Mouse (Mus musculus): ENCODE data around the gene Gmpr2.
A peak's percentile ranks its signal among the peaks of the same experiment; 100 is the strongest.

Gmpr2 gene

DNA sequence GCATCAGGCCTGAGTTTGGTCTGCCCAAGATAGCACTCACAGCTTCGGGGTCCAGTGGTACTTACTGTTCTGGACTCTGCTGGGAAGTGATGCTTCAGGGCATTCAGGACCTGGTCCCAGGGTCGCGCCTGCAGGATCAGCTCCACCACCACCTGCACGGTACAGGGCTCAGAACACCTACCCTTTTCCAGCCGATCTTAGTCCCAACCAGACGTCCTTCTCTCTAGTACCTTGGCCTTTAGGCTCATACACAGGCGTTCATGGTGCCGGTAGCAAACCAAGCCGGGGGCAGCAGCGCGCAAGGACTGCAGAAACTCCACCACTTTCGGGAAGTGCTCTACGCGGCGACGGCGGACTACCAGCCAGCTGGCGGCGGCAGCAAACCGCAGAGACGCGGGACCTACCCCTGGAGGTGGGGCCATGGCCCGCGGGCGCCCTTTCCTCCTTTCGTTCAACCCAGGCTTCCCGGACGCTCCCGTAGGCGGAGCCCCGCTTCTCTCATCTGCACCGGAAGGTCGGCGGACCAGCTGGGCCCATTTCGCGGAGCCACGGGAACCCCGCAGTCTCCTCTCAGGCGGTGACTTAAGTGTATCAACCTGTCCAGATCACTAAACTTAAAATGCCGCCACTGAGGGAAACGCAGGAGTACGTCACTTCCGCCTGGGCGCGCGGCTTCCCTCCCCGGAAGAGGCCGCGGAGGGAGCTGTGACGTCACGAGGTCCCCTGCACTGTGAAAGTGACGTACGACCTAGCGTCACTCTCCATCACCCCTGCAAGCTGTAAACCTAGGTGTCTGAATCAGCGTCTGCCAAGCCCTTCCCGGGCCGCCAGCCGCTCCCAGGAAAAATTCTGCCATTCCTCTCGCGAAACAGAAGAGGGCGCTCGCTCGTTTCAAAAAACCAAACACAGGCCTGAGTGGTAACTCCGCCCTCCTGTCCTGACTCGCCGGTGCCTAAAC is 9.7 kb downstream of the Gmpr2 start, which contains the start of gene Tinf2:
Gene Tinf2, minus strand, starts transcription at position 661 of the 958 bp plus-strand sequence.
- peak; percentile 93 for DNase-seq

DNA sequence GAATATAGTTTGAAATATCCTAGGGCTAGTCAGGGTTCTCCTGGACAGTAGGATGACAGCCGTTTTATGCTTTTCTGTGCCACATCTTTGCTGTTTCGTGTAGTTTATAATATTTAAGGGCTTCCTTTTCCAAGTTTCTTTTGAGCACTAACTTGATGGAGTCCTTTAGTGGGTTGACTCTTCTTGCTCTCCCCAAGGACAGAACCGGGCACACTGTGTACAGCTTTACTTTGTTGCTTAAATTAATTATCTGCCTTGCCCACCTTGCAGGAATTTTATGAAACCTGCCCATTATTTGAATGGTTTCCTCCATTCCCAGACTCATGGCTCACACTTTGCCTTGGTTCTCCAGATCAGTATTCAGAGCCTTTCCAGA is 10.4 kb downstream of the Gmpr2 start:
- DNase-seq = no peak

DNA sequence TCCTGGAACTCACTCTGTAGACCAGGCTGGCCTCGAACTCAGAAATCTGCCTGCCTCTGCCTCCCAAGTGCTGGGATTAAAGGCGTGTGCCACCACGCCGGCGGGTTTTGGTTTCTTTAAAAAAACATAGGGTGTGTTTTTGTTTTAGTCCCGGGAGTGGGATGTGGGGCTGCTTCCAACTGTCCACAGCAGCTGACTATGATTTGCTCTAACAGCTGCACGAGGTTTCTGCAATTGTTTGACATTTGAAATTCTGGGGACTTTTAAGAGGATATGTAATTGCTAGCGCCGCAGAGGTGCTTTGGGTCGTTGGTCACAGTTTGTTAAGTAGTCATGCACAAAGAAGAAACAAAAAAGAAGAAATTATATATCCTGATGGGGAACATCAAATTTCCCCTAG is 17.7 kb downstream of the Gmpr2 start:
- no peak for DNase-seq

DNA sequence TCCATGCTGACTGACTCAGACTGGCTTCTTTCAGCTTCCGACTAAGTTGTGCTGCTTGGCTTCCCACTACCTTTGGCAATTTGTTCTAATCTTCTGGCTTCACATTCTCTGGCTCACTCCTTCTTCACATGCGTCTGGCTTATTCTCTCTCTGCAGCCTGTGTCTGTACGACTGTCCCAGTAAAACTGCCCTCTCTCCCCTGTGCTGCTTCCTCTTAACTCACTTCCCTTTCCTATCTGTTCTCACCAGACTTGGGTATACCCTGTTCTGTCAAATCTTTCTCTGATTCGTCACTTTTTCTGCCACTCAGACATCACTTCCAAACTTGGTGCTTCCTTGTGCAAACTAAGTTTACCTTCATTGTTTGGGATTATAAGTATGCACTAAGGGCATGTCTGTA is 25.5 kb downstream of the Gmpr2 start:
- no peak for DNase-seq

DNA sequence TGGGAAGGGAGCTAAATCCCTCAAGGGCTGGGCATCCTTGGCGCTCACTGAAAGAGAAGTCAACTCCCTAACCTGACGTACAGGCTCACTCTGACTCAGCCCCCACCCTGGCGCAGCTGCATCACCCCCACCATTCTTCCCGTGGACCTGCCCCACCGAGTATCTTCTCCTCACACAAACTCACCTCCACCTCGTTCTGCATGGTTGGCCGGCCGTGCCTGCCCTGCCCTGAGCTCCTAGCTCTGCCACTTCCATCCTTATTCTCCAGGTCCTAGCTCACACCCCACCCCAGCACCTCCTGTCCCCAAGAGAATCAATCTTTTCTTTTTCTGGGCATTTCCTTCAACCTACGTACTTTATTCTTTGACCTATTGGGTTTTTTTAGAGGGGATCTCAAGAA is 29.4 kb downstream of the Gmpr2 start:
- no peak for DNase-seq

DNA sequence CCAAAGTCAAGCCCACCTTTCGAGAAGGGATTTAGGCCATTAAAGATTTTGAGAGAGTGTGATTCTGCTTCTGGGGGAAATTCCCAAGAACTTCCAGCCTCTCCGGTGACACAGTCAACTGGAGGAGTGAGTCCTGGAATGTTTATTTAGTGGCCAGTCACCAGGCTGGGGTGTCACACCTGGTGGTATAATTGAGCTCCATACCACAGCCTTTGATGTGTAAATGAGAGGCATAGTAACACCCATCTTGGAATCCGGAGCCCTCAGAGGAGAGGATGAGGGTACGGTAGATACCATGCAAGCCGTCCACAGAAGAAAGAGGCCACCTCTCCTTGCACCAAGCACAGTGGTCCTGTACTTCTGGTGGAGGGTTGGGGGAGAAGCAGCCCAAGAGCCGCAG is 31.0 kb downstream of the Gmpr2 start:
- no peak for DNase-seq

DNA sequence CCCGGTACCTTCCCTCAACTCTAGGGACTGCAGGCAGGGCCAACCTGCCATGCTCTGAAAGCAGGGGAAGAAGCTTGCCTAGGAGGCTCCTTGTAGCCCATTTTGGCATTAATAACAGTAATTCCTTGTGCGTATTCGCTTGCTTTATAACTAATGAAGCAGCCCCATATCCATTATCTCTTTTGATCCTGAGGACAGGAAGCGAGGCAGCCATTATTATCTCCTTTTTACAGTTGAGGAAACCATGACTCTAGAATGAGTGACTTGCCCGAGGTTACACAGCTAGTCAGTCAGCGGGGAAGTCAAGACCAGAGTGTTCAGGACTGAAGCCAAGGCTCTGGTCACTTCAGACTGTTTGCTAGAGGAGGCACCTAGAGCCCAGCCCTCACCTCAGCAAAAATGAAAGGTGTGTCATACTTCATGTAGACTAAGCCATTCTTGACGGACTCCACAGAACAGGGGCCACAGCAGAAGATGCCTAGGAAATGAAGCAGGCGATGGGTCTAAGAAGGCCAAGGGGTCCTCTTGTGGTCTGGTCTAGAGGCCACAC is 34.4 kb downstream of the Gmpr2 start:
- DNase-seq = no peak

DNA sequence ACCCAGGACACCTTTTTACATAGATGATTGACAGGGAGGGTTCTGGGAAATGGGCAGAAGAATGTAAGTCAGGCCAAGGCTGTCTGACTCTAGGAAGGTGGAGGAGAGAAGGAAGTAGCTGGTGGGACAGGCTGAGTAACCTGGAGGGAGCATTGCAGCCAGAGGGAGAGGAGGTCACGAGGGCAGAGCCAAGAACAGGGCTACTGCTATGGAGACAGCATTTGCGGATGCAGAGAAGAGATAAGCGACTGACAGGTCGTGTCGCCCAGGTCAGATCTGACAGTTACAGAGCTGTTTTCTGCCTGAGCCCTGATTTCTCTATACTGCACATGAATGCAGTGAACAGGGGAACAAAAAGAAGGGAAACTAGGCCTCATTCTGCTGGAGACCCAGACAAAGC is 35.7 kb downstream of the Gmpr2 start:
- DNase-seq = no peak

DNA sequence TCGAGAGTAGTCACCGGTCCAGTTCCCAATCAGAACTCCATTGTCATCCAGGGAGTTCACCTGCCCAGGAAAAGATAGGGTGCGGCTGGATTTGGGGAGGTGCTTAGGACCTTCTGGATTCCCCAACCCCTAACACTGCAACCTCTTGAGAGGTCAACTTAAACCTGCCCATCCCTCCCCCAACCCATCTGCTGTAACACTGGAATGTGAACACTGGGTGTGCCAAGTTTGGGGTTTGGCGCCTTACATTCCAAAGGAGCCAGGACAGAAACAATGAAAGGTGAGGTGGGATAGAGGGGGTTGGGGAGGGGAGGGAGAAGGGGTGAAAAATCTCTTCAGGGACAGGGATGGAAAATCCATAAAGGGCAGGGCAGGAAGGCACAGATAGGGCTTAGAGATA is 37.8 kb downstream of the Gmpr2 start:
- DNase-seq = no peak

DNA sequence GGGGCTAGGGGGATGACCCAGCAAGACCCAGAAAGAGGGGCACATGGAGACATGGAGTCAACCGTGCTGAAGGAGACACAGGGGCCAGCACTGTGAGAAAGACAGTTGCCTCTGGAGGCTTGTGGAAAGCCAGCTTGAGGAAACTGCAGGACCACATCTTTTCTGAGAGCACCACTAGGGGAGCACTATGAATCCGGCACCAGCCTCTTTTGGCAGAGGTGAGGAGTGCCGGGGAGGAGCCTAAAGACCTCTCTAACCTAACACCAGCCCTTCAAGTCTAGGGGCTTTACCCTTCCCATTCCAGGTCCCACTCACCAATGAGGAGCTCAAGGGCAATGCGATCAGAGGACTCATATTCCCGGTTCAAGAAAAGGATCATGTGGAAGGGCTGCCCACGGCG is 40.0 kb downstream of the Gmpr2 start:
- DNase-seq = no peak

DNA sequence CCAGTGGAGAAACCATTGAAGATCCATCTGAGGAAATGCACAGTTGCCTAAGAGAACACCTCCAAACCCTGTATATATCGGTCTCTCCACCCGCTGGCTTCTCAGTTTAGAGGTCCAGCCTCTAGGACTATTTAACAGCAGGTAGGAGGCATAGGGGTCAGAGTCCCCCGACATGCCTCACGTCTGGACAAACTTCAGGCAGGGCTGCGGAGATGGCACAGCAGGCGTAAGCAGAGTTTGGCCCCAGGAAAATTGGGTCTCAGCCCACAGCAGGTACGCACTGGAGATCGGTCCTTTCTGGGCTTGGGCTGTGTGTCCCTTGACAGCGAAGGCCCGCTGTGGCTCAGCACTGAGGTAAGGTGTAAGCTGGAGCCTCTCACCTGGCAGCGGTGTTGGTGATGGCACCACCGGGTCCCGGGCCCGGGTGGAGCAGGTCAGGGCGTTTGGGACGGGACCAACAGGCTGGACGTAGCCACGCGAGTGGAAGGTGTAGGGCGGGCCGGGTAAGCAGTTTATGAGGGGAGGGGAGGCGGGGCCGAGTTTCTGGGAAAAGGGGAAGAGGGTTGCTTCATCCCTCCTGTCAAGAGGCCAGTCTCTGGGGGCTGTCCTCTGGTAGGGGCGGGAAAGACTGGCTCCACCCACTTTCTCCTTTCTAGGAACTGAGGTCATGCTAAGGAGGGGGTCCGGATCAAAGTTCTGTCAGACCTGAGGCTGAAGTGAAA is 41.4 kb downstream of the Gmpr2 start:
- no peak for DNase-seq

DNA sequence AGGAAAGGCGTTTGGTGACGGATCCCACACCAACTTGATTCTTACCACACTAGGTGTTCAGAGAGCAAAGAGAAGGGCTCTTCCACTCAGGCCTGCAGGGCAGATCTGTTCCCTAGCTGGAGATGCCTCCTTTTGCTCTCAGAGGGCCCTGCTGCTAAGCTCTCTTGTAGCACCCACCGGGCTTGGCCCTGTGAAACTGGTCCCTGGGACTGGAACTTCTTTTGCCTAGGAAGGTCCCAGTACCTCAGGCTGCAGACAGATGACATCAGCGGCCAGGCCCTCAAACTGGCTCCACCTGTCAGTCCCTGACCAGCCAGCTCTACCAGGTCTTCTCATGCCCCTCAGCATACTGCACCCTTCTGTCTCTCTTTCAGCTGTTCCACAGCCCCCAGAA is 42.0 kb downstream of the Gmpr2 start, which contains the start of gene Tgm1:
Gene Tgm1, minus strand, starts transcription at position 198 of the 394 bp plus-strand sequence.
- DNase-seq = no peak

DNA sequence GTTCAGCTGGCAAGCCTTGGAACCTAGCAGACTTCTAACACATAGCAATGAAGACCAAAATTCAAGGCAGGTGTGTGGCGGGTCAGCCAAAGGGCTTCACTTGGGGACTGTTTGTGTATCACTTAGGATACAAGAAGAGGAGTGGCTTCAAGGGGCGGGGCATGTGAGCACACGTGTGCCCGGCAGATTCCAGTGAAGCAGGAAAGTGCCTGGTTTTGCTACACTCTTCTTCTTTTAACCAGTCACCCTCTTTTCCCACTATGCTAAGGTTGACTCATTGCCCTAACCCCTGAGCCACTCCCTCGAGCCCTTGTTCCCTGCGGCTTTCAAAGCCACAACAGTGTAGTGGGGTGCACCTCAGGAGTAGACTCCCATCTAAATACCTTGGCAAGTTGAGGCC is 43.2 kb downstream of the Gmpr2 start:
- DNase-seq = no peak

DNA sequence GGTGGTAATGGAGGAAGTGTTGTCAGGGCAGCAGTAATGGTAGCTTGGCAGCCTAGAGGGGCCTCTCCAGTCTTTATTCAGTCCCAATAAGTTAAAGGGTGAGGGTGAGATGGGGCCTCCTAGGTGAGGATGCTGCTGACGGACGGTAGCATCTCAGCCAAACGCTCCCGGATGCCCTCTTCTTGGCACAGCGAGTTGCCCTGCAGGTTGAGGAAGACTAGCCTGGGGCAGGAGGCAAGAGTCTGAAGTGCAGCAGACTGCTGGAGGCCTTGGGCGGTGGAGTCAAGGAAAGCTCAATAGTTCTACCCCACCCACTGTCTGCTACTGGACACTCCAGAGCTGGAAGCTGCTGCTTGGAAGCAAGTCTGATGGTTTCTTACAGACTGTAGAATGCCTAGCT is 44.5 kb downstream of the Gmpr2 start:
- no peak for DNase-seq

DNA sequence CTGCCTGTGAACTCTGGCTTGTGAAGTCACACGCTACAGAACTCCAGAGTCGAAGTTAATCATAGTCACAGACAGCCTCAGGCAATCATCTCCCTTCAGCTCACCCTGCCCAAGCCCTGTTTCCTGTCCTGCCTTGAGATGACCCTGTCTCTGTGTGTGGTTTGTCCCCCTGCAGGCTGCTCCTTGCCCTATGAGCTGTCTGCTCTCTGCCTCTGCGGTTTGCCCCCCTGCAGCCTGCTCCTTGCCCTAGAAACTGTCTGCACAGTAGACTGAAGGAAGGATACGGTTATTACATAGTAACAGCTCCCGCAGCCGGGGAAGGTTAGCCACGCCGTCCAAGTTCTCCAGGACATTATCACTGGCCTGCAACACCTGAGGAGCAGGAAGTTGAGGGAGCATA is 45.1 kb downstream of the Gmpr2 start:
- no peak for DNase-seq

DNA sequence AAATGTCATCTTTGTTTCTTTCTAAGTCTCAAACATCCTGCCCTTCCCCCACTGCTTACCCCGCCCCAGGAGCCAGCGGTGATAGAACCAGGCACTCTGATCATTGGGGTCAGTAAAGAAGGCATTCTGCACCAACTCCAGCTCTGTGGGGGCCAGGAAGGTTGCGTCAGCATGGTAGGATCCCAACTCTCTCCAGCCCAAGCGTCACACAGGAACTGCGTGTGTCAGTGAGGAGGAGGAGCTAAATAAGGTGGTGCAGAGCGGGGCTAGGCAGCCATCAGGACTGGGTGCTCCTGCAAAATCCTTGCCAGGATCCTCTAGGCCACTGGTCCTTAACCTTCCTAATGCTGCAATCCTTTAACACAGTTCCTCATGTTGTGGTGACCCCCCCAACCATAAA is 48.0 kb downstream of the Gmpr2 start:
- no peak for DNase-seq

DNA sequence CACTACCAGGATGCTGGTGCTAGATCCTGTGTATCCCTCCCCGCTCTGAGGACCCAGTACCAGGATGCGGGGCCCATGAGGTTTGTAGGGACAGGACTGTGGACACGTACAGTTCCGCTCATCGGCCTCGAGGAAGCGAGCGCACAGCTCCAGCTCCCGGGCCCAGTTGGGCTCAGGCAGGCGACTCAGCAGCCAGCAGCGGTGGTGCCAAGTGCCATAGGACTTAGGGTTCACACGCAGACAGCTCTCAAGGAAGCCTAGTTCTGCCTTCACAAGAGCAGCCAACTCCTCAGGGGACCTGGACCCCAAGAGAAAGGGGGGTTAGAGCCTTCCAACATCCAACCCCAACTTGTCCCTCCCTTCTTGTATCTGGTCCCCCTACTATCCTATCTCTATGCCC is 48.9 kb downstream of the Gmpr2 start:
- DNase-seq = no peak

DNA sequence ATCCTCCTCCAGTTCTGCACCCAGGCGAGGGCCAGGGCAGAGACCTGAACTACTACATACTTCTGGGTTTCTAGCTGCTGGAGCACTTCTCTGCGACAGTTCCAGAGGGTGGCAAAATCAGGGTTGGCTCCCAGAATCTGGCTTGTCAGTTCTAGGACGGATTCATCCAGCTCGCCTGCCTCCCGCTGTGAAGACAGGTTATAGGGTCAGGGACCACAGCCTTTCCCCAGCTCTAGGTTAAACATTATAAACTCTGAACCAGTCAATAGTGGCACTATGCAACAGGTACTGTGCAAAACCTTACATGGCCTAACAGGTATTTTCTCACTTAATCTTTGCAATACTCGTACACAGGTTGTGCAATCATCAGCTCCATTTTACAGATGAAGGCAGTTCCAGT is 49.3 kb downstream of the Gmpr2 start:
- no peak for DNase-seq

DNA sequence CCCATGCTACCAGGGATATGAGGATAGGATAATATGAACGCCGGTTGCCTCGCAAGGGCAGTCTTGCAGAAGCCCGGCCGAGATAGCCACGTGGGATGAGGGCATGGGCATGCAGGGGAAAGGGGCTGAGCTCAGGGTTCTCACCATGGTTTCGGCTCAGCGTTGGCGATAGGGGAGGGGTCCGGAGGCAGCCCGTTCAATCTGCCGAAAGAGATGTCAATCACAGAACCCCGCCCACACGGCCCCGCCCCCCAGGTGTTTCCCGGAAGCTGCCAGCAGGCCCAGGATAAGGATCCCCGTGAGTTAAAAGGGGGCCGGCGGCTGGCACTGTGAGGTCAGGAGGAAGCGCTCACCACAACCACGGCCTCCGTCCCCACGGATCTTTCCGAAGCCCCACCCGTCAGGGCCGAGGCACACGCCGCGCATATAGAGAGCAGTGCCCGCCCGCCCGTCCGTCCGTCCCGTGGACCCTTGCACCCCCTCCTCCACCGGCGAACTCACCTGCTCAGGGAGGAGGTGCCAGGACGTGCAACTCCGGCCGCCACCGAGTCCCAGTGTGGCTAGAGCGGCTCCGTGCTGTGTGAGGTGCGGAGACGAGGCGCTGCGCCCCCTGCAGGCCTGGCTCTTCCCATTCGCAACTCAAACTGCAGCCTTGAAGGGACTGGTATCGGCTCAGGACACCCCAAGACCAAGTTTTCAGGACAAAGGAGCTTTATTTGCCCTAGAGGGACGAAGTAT is 50.1 kb downstream of the Gmpr2 start, which contains the start of gene Rabggta:
Gene Rabggta, minus strand, starts transcription at position 564 of the 738 bp plus-strand sequence.
- peak; percentile 96 for DNase-seq

DNA sequence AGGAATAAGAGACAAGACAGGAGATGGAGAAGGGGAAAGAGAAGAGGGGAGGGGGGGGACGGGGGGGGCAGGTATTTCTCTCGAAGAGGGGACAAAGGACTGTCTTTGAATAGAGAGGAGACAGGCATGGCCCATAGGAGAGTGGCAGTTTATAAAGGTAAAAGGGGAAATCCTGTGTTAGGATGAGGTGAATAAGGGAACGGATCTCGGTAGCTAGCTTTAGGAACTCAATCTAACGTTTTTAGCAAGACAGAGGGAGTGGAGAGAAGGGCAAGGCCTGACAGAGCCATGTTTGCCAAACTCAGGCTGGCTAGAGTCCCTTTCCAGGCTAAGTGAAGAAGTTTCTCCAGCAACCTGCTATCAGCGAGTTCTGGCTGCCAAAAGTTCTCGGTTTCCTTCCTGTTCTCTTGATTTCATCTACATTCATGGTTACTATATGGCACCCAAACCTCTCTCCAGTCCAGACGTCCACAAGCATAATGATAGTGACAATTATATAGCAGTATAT is 50.8 kb downstream of the Gmpr2 start:
- DNase-seq = no peak

DNA sequence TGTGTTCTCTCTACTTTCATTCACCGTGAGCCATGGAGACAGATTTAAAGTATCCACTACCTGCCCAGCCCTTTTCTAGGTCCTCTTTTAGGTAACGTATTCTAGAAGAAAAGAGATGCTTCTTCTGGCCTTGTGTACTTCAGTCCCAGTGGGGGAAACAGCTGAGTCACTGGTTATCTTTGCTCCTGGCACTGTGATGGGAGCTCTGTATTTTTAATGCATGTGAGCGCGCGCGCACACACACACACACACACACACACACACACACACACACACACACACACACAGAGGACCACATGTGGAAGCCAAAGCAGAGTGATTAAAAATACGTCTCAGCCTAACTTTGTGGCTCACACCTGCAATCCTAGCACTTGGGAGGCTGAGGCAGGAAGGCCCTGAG is 51.7 kb downstream of the Gmpr2 start:
- no peak for DNase-seq

DNA sequence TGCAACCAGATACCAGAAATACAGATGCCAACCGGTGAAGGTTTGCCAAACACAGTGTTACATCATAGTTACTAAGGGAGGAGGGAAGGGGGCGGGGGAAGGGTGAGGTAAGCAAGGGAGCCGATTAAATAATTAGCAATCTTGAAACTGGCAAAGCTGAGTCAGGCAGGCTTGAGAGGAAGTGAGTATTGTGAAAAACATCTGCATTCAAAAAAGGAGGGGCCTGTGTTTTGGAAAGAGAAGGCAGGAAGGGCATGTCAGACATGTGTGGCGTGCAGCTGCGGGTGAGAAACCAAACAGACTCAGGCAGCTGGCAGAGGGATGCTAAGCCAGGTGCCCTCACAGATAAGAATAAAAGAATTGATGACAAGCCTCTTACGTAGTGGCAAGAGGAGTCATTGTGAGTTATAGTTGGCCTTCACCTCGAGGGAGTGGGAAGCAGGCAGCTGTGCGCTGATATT is 52.7 kb downstream of the Gmpr2 start:
- no peak for DNase-seq

DNA sequence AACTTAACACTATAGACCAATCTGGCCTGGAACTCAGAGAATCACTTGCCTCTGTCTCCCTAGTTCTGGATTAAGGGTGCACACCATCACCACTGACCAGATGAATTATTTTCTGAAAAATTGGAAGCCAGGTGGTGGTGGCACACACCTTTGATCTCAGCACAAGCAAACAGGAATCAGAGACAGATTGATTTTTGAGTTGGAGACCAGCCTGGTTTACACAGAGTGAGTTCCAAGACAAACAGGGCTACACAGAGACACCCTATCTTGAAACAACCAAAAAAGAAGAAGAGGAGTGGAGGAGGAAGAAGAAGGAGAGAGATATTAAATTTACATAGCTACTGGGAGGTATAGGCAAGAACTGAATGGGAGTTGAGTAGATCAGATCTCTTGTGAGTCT is 54.5 kb downstream of the Gmpr2 start:
- DNase-seq = no peak
